Mouse (Mus musculus): ENCODE data around the gene Fancc.

Gene Fancc

GRCm38 (mm10) chr13:63293647-63294046 is 203.4 kb downstream of the Fancc start:
- no peak for DNase-seq (ENCODE audit: low read depth, low spot score)

- no peak for DNase-seq (ENCODE audit: low read depth, low spot score)
These were observed 206.1 kb downstream of the Fancc start for GRCm38 (mm10) chr13:63291016-63291415.

- no peak for DNase-seq (ENCODE audit: low read depth, low spot score)
These were observed 207.0 kb downstream of the Fancc start for GRCm38 (mm10) chr13:63290126-63290525.

- peak; percentile 46 for DNase-seq (ENCODE audit: low read depth, low spot score)
These were observed 207.4 kb downstream of the Fancc start for GRCm38 (mm10) chr13:63289687-63290086.

GRCm38 (mm10) chr13:63289152-63289551 is 207.9 kb downstream of the Fancc start:
- no peak for DNase-seq (ENCODE audit: low read depth, low spot score)

- no peak for DNase-seq (ENCODE audit: low read depth, low spot score)
These were observed 210.5 kb downstream of the Fancc start for GRCm38 (mm10) chr13:63286483-63287102.

- DNase-seq (ENCODE audit: low read depth, low spot score), result no peak
These were observed 212.3 kb downstream of the Fancc start for GRCm38 (mm10) chr13:63284748-63285147.

GRCm38 (mm10) chr13:63283236-63283635 is 213.8 kb downstream of the Fancc start:
- DNase-seq (ENCODE audit: low read depth, low spot score), result no peak

GRCm38 (mm10) chr13:63281206-63281605 is 215.9 kb downstream of the Fancc start:
- DNase-seq (ENCODE audit: low read depth, low spot score), result no peak

- no peak for DNase-seq (ENCODE audit: low read depth, low spot score)
These were observed 216.7 kb downstream of the Fancc start for GRCm38 (mm10) chr13:63280344-63280743.

GRCm38 (mm10) chr13:63279807-63280206 is 217.3 kb downstream of the Fancc start:
- DNase-seq (ENCODE audit: low read depth, low spot score), result no peak

- no peak for DNase-seq (ENCODE audit: low read depth, low spot score)
These were observed 218.1 kb downstream of the Fancc start for GRCm38 (mm10) chr13:63278796-63279475.

GRCm38 (mm10) chr13:63278141-63278631 is 218.9 kb downstream of the Fancc start:
- no peak for DNase-seq (ENCODE audit: low read depth, low spot score)

- DNase-seq (ENCODE audit: low read depth, low spot score), result no peak
These were observed 219.8 kb downstream of the Fancc start for GRCm38 (mm10) chr13:63277316-63277715.

- no peak for DNase-seq (ENCODE audit: low read depth, low spot score)
These were observed 220.7 kb downstream of the Fancc start for GRCm38 (mm10) chr13:63276389-63276788.

GRCm38 (mm10) chr13:63274488-63275166 is 222.5 kb downstream of the Fancc start:
- DNase-seq (ENCODE audit: low read depth, low spot score), result no peak

- DNase-seq (ENCODE audit: low read depth, low spot score), result no peak
These were observed 223.2 kb downstream of the Fancc start for GRCm38 (mm10) chr13:63273859-63274258.

- peak; percentile 60 for DNase-seq (ENCODE audit: low read depth, low spot score)
These were observed 224.4 kb downstream of the Fancc start for GRCm38 (mm10) chr13:63272602-63273229.

GRCm38 (mm10) chr13:63272017-63272601 is 225.0 kb downstream of the Fancc start:
- DNase-seq (ENCODE audit: low read depth, low spot score), result no peak

- no peak for DNase-seq (ENCODE audit: low read depth, low spot score)
These were observed 226.9 kb downstream of the Fancc start for GRCm38 (mm10) chr13:63270191-63270590.

- no peak for DNase-seq (ENCODE audit: low read depth, low spot score)
These were observed 228.3 kb downstream of the Fancc start for GRCm38 (mm10) chr13:63268776-63269175.

GRCm38 (mm10) chr13:63268371-63268770 is 228.7 kb downstream of the Fancc start:
- no peak for DNase-seq (ENCODE audit: low read depth, low spot score)
